In genomic region chr12:77481153-77481552, GRCm38 (mm10) we compare ENCODE assay signal across 16 mouse cellular contexts.
DNase-seq lines count a peak whose midpoint lies in the region; ATAC-seq and TF ChIP-seq lines count a peak whose summit lies in the region.
"Had no signal": no experiment of that assay in that cellular context is flagged by ENCODE, and none has a peak within 500 bp of the region (broad histone marks: within the 10 kb centered on the region; RNA-seq: fewer than 3 reads in every experiment).

No protein-coding gene starts in this region.

- no peaks in the 10 kb centered on the region for H3K27me3 ChIP-seq in MEL (ENCODE audit: control insufficient read depth in 1 of 2, insufficient read depth in 2 of 2, low read length in 2 of 2)
- no peaks in the 10 kb centered on the region for H3K27me3 ChIP-seq in hindbrain, embryonic 14.5 days (ENCODE audit: control insufficient read depth, insufficient read depth, low read length)
- H3K27me3 ChIP-seq: embryonic facial prominence, embryonic 12.5 days; forebrain, embryonic 13.5 days; forebrain, embryonic 15.5 days had no signal

- no peak for TF ChIP-seq RAD21 in MEL (IDR thresholded peaks at IDR 0.05; ENCODE audit: low read depth, low read length)

- H3K4me2 ChIP-seq in hindbrain, embryonic 14.5 days (replicated peaks), result no peak overlapping the region
- H3K4me2 ChIP-seq: embryonic facial prominence, embryonic 12.5 days; forebrain, embryonic 13.5 days; forebrain, embryonic 15.5 days had no signal

- H3K36me3 ChIP-seq in MEL (ENCODE audit: control insufficient read depth in 1 of 2, insufficient read depth in 2 of 2, low read length in 2 of 2), result no peaks in the 10 kb centered on the region
- H3K36me3 ChIP-seq in hindbrain, embryonic 14.5 days (replicated peaks; ENCODE audit: control insufficient read depth, insufficient read depth), result no peaks in the 10 kb centered on the region; the same call in 1 of the 2 replicates
- H3K36me3 ChIP-seq: embryonic facial prominence, embryonic 10.5 days; embryonic facial prominence, embryonic 12.5 days; forebrain, embryonic 15.5 days had no signal

- H3K9me3 ChIP-seq in MEL (replicated peaks; ENCODE audit: insufficient read depth, low read length), result no peaks in the 10 kb centered on the region
- H3K9me3 ChIP-seq in hindbrain, embryonic 14.5 days (ENCODE audit: control insufficient read depth, low read length), result no peaks in the 10 kb centered on the region
- H3K9me3 ChIP-seq: embryonic facial prominence, embryonic 10.5 days; embryonic facial prominence, embryonic 12.5 days; forebrain, embryonic 13.5 days; forebrain, embryonic 15.5 days; G1E had no signal

- 0 out of 4 replicates have a peak, but pooled peaks cover 0 to 2% of the 10 kb centered on the region in 2 experiments for H3K4me1 ChIP-seq in MEL (ENCODE audit: control insufficient read depth in 1 of 2, insufficient read depth in 2 of 2, low read length in 2 of 2)
- no peaks in the 10 kb centered on the region for H3K4me1 ChIP-seq in hindbrain, embryonic 14.5 days (replicated peaks; ENCODE audit: control insufficient read depth, insufficient read depth, low read length)
- H3K4me1 ChIP-seq: embryonic facial prominence, embryonic 10.5 days; embryonic facial prominence, embryonic 12.5 days; forebrain, embryonic 13.5 days; forebrain, embryonic 15.5 days had no signal

- 91% methylated on average over 1 of the region's 1 CpGs for WGBS in hindbrain, embryonic 14.5 days

- peak; percentile 74 for ATAC-seq in megakaryocyte, adult 5-6 weeks (ENCODE audit: poor library complexity, severe bottlenecking)
- ATAC-seq in neutrophil, adult 5-6 weeks (ENCODE audit: extremely low read depth, insufficient number of reproducible peaks, low FRiP score, poor library complexity, severe bottlenecking), result 0 out of 2 replicates have a peak, but pooled peaks have one; percentile 33
- ATAC-seq in hindbrain, embryonic 14.5 days (ENCODE audit: low FRiP score), result no peak
- ATAC-seq: forebrain, embryonic 13.5 days; forebrain, embryonic 15.5 days; forebrain, postnatal 0 days had no signal

- TF ChIP-seq EP300 in MEL (IDR thresholded peaks at IDR 0.05; ENCODE audit: low read depth in 1 of 2, low read length in 2 of 2), result no peak

- H3K9ac ChIP-seq in MEL (ENCODE audit: control insufficient read depth, low read depth, low read length, poor library complexity, severe bottlenecking), result no peak overlapping the region
- no peak overlapping the region for H3K9ac ChIP-seq in hindbrain, embryonic 14.5 days
- H3K9ac ChIP-seq: embryonic facial prominence, embryonic 12.5 days; forebrain, embryonic 13.5 days; forebrain, embryonic 15.5 days; forebrain, postnatal 0 days had no signal

- no peak overlapping the region for H3K27ac ChIP-seq in MEL (ENCODE audit: control insufficient read depth, low read depth, low read length)
- no peak overlapping the region for H3K27ac ChIP-seq in hindbrain, embryonic 14.5 days
- H3K27ac ChIP-seq: embryonic facial prominence, embryonic 10.5 days; embryonic facial prominence, embryonic 12.5 days; forebrain, embryonic 13.5 days; forebrain, embryonic 15.5 days had no signal

- H3K4me3 ChIP-seq in MEL (ENCODE audit: control insufficient read depth in 1 of 2, insufficient read depth in 1 of 2, low read depth in 2 of 2, low read length in 2 of 2), result no peak overlapping the region
- H3K4me3 ChIP-seq in hindbrain, embryonic 14.5 days (replicated peaks; ENCODE audit: low read length), result no peak overlapping the region
- H3K4me3 ChIP-seq: embryonic facial prominence, embryonic 10.5 days; embryonic facial prominence, embryonic 12.5 days; forebrain, embryonic 13.5 days; forebrain, embryonic 15.5 days had no signal

- DNase-seq in 416B (ENCODE audit: low read depth), result peak; percentile 35
- peak; percentile 21 for DNase-seq in MEL (ENCODE audit: low read depth, low spot score)
- no peak for DNase-seq in left cerebral cortex, postnatal 10 days (ENCODE audit: extremely low spot score in 1 of 2, low spot score in 2 of 2)
- DNase-seq in hindbrain, embryonic 14.5 days (ENCODE audit: low spot score), result no peak
- no peak for DNase-seq in right cerebral cortex, adult 18-20 months
- DNase-seq: adrenal gland, adult 2 months; adrenal gland, postnatal 10 days; adrenal gland, postnatal 25 days; forebrain, postnatal 0 days had no signal

- no peaks in the 10 kb centered on the region for H3K79me2 ChIP-seq in MEL (ENCODE audit: control insufficient read depth, insufficient read depth, low read length, poor library complexity)

- no peak for TF ChIP-seq CTCF in MEL (IDR thresholded peaks at IDR 0.05 in 2 of 3, conservative IDR thresholded peaks at IDR 0.05 in 1 of 3; ENCODE audit: control insufficient read depth in 1 of 3, insufficient read depth in 1 of 3, low read depth in 2 of 3, low read length in 3 of 3, poor library complexity in 1 of 3, severe bottlenecking in 1 of 3)

- intact Hi-C loops in left cerebral cortex, postnatal 10 days (cut with DNase I), result no loop called here

- no peak for TF ChIP-seq POLR2A in MEL (IDR thresholded peaks at IDR 0.05; ENCODE audit: control insufficient read depth in 1 of 2, insufficient read depth in 1 of 2, low read depth in 1 of 2, low read length in 2 of 2, poor library complexity in 1 of 2)

TF ChIP-seq in MEL, 35 proteins besides CTCF, POLR2A, EP300 and RAD21:
- peak; percentile 37; the same call in 1 of the 2 replicates for TF ChIP-seq MAFK (IDR thresholded peaks at IDR 0.05; ENCODE audit: borderline replicate concordance, low read depth, low read length)
- no peak for TF ChIP-seq MYC (IDR thresholded peaks at IDR 0.05; ENCODE audit: low read depth, low read length)

Comparison
In these comparisons a context has a peak if more than half of its experiments do, and no peak if none do; other contexts are left out.
1. DNase-seq: peak in 416B (single experiment) and MEL (single experiment); none in left cerebral cortex, postnatal 10 days (0 of 2), hindbrain, embryonic 14.5 days (single experiment) and right cerebral cortex, adult 18-20 months (single experiment).